Mouse (Mus musculus) intestine, postnatal 0 days (tissue): ENCODE data around the gene Prm2. TPM values are rescaled to one million over a fixed set of nuclear protein-coding genes. Genes with fewer than 3 reads are reported as not detected.

Experiments used
- ATAC-seq: fragments of 200-750 bp; cut with Nextera tagmentation; 2 replicates; pipeline ENCODE4 v1.8.0; 2017; ENCODE audit warnings: mild to moderate bottlenecking, moderate TSS enrichment, moderate library complexity
- H3K27ac ChIP-seq: fragments of 300-500 bp; sonication (generic); 2 replicates; pipeline ENCODE4 v1.5.1; 2014; ENCODE audit warnings: mild to moderate bottlenecking, low read depth, low read length, moderate library complexity
- H3K27me3 ChIP-seq: fragments of 300-500 bp; sonication (generic); replicated peaks from 2 replicates; pipeline ENCODE4 v1.6.1; 2014; ENCODE audit warnings: low read length, mixed read lengths; ENCODE audit not compliant: control insufficient read depth, insufficient read depth
- H3K36me3 ChIP-seq: fragments of 300-500 bp; sonication (generic); 2 replicates; pipeline ENCODE4 v1.6.1; 2014; ENCODE audit warnings: mild to moderate bottlenecking, moderate library complexity; ENCODE audit not compliant: control insufficient read depth, insufficient read depth
- H3K4me1 ChIP-seq: fragments of 300-500 bp; sonication (generic); replicated peaks from 2 replicates; pipeline ENCODE4 v1.6.1; 2014; ENCODE audit warnings: antibody characterized with exemption, low read length, mixed read lengths; ENCODE audit not compliant: control insufficient read depth, insufficient read depth
- H3K4me2 ChIP-seq: fragments of 300-500 bp; sonication (generic); replicated peaks from 2 replicates; pipeline ENCODE4 v1.6.1; 2014; ENCODE audit warnings: low read depth, mild to moderate bottlenecking, moderate library complexity
- H3K4me3 ChIP-seq: fragments of 300-500 bp; sonication (generic); 2 replicates; pipeline ENCODE4 v1.5.1; 2014; ENCODE audit warnings: low read depth, low read length
- H3K9ac ChIP-seq: fragments of 300-500 bp; sonication (generic); 2 replicates; pipeline ENCODE4 v1.6.1; 2014; ENCODE audit warnings: mild to moderate bottlenecking, low read depth, low read length
- H3K9me3 ChIP-seq: fragments of 300-500 bp; sonication (generic); 2 replicates; pipeline ENCODE4 v1.6.1; 2016; ENCODE audit warnings: mixed run types; ENCODE audit not compliant: control insufficient read depth
- CTCF ChIP-seq: sonication (generic); IDR thresholded peaks from 2 replicates; pipeline ENCODE4 v1.5.1; 2016; ENCODE audit warnings: low read depth, mild to moderate bottlenecking, control low read depth, antibody characterized with exemption, moderate library complexity
- WGBS: fragments of 180-500 bp; shearing (Covaris S2); extraction: QIAGEN DNeasy Blood & Tissue Kit; methylation state at CpG from one replicate; pipeline ENCODE4 v1.1.7; 2014; 5-methylcytosine and 5-hydroxymethylcytosine counted together
- polyA plus RNA-seq: library from polyadenylated mRNA; unstranded; fragments of >200 nt; fragmentation: Nextera tagmentation; extraction: Ambion mirVana; gene quantifications from 2 replicates; pipeline ENCODE4 v1.2.1, GENCODE M21; 2015

Gene Prm2
- polyA plus RNA-seq, 1 experiment from 2014 or later, result not detected

DNA sequence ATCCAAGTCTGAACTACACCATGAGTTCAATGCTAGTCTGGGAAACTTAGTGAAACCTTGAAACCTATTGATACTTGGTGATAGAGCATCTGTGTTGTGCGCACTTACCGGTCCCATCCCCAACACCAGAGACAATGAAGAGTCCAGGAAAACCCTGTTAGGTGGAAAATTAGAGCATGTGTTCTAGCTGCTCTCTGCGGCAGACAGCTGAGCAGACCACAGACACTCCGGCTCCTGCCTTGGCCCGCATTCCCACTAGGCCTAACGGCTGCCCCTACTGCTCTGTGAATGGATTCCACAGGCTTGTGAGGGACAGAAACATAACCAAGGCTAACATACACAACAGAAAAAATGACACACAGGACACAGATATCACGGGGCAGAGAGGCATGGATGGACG is 22.4 kb downstream of the Prm2 start:
- no peak overlapping the region for H3K4me2 ChIP-seq
- H3K27ac ChIP-seq, result no peak overlapping the region
- ATAC-seq, result no peak
- no peak overlapping the region for H3K9ac ChIP-seq
- no peaks in the 10 kb centered on the region for H3K36me3 ChIP-seq
- H3K4me1 ChIP-seq, result no peaks in the 10 kb centered on the region
- H3K9me3 ChIP-seq, result no peaks in the 10 kb centered on the region
- no peak overlapping the region for H3K4me3 ChIP-seq
- no peaks in the 10 kb centered on the region for H3K27me3 ChIP-seq
- no peak for TF ChIP-seq CTCF
- 83% methylated on average over 8 of the region's 8 CpGs for WGBS

- ATAC-seq, result no peak
- no peaks in the 10 kb centered on the region for H3K9me3 ChIP-seq
- H3K36me3 ChIP-seq, result no peaks in the 10 kb centered on the region
- H3K4me3 ChIP-seq, result no peak overlapping the region
- no peak overlapping the region for H3K9ac ChIP-seq
- no peak overlapping the region for H3K4me2 ChIP-seq
- WGBS, result 79% methylated on average over 19 of the region's 19 CpGs
- no peaks in the 10 kb centered on the region for H3K27me3 ChIP-seq
- H3K4me1 ChIP-seq, result no peaks in the 10 kb centered on the region
- no peak overlapping the region for H3K27ac ChIP-seq
- TF ChIP-seq CTCF, result no peak
These were observed 24.0 kb downstream of the Prm2 start for GRCm38 (mm10) chr16:10771769-10772510.

- H3K4me1 ChIP-seq, result no peaks in the 10 kb centered on the region
- H3K9ac ChIP-seq, result no peak overlapping the region
- no peaks in the 10 kb centered on the region for H3K36me3 ChIP-seq
- 0 out of 2 replicates have a peak, but pooled peaks have one; percentile 22 for ATAC-seq
- no peaks in the 10 kb centered on the region for H3K27me3 ChIP-seq
- H3K9me3 ChIP-seq, result no peaks in the 10 kb centered on the region
- no peak overlapping the region for H3K27ac ChIP-seq
- H3K4me2 ChIP-seq, result no peak overlapping the region
- H3K4me3 ChIP-seq, result no peak overlapping the region
- 0 out of 2 replicates have a peak, but pooled peaks have one; percentile 13 for TF ChIP-seq CTCF
- 40% methylated on average over 4 of the region's 4 CpGs for WGBS
These were observed 25.2 kb downstream of the Prm2 start for GRCm38 (mm10) chr16:10770531-10771325.

- H3K4me3 ChIP-seq, result no peak overlapping the region
- H3K9me3 ChIP-seq, result no peaks in the 10 kb centered on the region
- WGBS, result 56% methylated on average over 2 of the region's 2 CpGs
- no peak overlapping the region for H3K4me2 ChIP-seq
- no peak for TF ChIP-seq CTCF
- no peaks in the 10 kb centered on the region for H3K4me1 ChIP-seq
- ATAC-seq, result peak; percentile 26; the same call in 1 of the 2 replicates
- H3K9ac ChIP-seq, result no peak overlapping the region
- H3K27me3 ChIP-seq, result 0 out of 2 replicates have a peak, but pooled peaks cover 3% of the 10 kb centered on the region
- H3K36me3 ChIP-seq, result no peaks in the 10 kb centered on the region
- H3K27ac ChIP-seq, result no peak overlapping the region
These were observed 26.3 kb downstream of the Prm2 start for GRCm38 (mm10) chr16:10769661-10770060.

DNA sequence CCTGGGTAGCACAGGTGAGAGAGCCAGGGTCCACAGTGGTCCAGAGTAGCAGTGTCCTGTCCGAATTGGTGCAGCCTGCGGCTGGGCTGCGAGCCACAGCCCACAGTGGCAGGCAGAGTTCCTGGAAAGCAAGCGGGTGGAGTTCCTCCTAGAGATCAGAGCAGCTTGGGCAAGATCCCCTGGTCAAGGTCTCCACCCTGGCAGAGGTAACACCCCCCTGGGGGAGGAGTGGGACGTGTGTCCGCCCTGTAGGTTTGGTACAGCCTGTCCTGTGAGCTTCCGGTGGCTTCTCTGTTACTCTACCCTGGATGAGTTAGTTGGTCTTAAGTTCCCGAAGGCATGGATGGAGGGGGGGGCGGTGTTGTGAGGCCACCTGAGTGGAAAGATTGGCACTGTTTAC is 27.1 kb downstream of the Prm2 start:
- WGBS, result 43% methylated on average over 9 of the region's 9 CpGs
- ATAC-seq, result no peak
- 0 out of 2 replicates have a peak, but pooled peaks cover 3% of the 10 kb centered on the region for H3K27me3 ChIP-seq
- TF ChIP-seq CTCF, result no peak
- no peak overlapping the region for H3K4me2 ChIP-seq
- no peak overlapping the region for H3K9ac ChIP-seq
- H3K4me3 ChIP-seq, result no peak overlapping the region
- H3K9me3 ChIP-seq, result no peaks in the 10 kb centered on the region
- no peaks in the 10 kb centered on the region for H3K36me3 ChIP-seq
- no peaks in the 10 kb centered on the region for H3K4me1 ChIP-seq
- no peak overlapping the region for H3K27ac ChIP-seq

DNA sequence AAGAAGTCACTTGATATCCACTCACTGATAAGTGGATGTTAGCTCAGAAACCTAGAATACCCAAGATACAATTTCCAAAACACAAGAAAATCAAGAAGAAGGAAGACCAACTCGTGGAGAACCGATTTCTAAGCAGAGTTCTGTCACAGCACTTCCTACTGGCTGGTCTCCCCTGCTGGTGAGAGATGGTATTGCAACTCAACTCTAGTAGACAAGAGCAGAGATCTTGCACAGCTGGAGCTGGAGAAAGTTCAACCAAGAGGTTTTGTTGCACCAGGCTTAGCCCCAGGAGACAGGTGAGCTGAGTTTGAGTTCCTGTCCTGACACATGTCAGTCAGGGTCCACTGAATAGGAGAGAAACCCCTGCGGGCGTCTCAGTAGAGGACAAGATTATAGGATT is 28.8 kb downstream of the Prm2 start:
- H3K4me3 ChIP-seq, result no peak overlapping the region
- H3K9ac ChIP-seq, result no peak overlapping the region
- no peaks in the 10 kb centered on the region for H3K9me3 ChIP-seq
- no peaks in the 10 kb centered on the region for H3K36me3 ChIP-seq
- peak; percentile 89 for TF ChIP-seq CTCF
- no peak overlapping the region for H3K4me2 ChIP-seq
- no peaks in the 10 kb centered on the region for H3K4me1 ChIP-seq
- no peak overlapping the region for H3K27ac ChIP-seq
- 42% methylated on average over 4 of the region's 4 CpGs for WGBS
- ATAC-seq, result no peak
- 0 out of 2 replicates have a peak, but pooled peaks cover 3% of the 10 kb centered on the region for H3K27me3 ChIP-seq
